Mouse (Mus musculus) bone marrow macrophage, adult 2 months (primary cell): ENCODE measurements around the gene Pkp1.

Source experiments
- CTCF ChIP-seq: IDR thresholded peaks from 2 replicates; pipeline ENCODE4 v1.5.1; 2012; ENCODE audit warnings: low read depth, mild to moderate bottlenecking, low read length, moderate library complexity
- POLR2A ChIP-seq: IDR thresholded peaks from 2 replicates; pipeline ENCODE4 v1.6.1; 2012; ENCODE audit warnings: mild to moderate bottlenecking, low read depth, low read length, borderline replicate concordance

GRCm38 (mm10) chr1:135893377-135893776 lies 25.6 kb downstream of the Pkp1 start:
- TF ChIP-seq POLR2A = no peak
- TF ChIP-seq CTCF = no peak
